Mouse (Mus musculus) CH12.LX (cell line): Measurements from ENCODE around the gene Lhfp. TPM values are rescaled to one million over a fixed set of nuclear protein-coding genes. Genes with fewer than 3 reads are reported as not detected.

ENCODE experiments used
- DNase-seq: peaks from one replicate; pipeline ENCODE4 v3.0.0-alpha.2; 2013; ENCODE audit errors: extremely low read depth
- H3K27ac ChIP-seq: 2 replicates; pipeline ENCODE4 v1.5.1; 2012; ENCODE audit warnings: low read depth, mild to moderate bottlenecking, control low read depth, moderate library complexity; ENCODE audit not compliant: insufficient read depth
- H3K27me3 ChIP-seq: replicated peaks from 2 replicates; pipeline ENCODE3; 2012; ENCODE audit warnings: inconsistent platforms
- H3K36me3 ChIP-seq, 2 experiments: replicated peaks in 1 of 2; 2 replicates each; pipeline versions ENCODE3 to v1.6.1; 2012; ENCODE audit warnings: inconsistent platforms in 1 of 2, low read length in 1 of 2, mild to moderate bottlenecking in 1 of 2, mixed read lengths in 1 of 2, moderate library complexity in 1 of 2; ENCODE audit not compliant: control insufficient read depth in 1 of 2, insufficient read depth in 1 of 2
- H3K4me1 ChIP-seq, 2 experiments: 2 replicates each; pipeline ENCODE4 v1.6.1; 2012; ENCODE audit warnings: inconsistent platforms in 1 of 2, moderate library complexity in 1 of 2; ENCODE audit not compliant: insufficient read depth in 2 of 2, control insufficient read depth in 1 of 2
- H3K4me2 ChIP-seq: 2 replicates; pipeline ENCODE4 v1.6.1; 2012; ENCODE audit warnings: low read depth, mild to moderate bottlenecking, control low read depth; ENCODE audit not compliant: poor library complexity, insufficient read depth, severe bottlenecking
- H3K4me3 ChIP-seq, 3 experiments: fragments of 150-350 bp in 1 of 3; sonication (generic) in 1 of 3; replicated peaks in 1 of 3; 2 replicates each; pipeline versions ENCODE3 to v1.5.1; 2011 to 2012; ENCODE audit warnings: low read depth in 2 of 3, low read length in 2 of 3, mild to moderate bottlenecking in 2 of 3, moderate library complexity in 2 of 3, control low read depth in 1 of 3, improper control_type of control experiment in 1 of 3, inconsistent platforms in 1 of 3, mixed read lengths in 1 of 3; ENCODE audit not compliant: poor library complexity in 1 of 3
- H3K79me2 ChIP-seq: replicated peaks from 2 replicates; pipeline ENCODE4 v1.6.1; 2012; ENCODE audit warnings: mild to moderate bottlenecking, moderate library complexity; ENCODE audit not compliant: control insufficient read depth, poor library complexity, insufficient read depth, severe bottlenecking; ENCODE audit errors: extremely low read depth
- H3K9ac ChIP-seq: 2 replicates; pipeline ENCODE4 v1.6.1; 2012; ENCODE audit warnings: low read depth, mild to moderate bottlenecking, control low read depth, moderate library complexity; ENCODE audit not compliant: insufficient read depth
- H3K9me3 ChIP-seq: replicated peaks from 2 replicates; pipeline ENCODE3; 2012; ENCODE audit warnings: low read length, inconsistent platforms, mixed read lengths
- BHLHE40 ChIP-seq: IDR thresholded peaks from 2 replicates; pipeline ENCODE4 v1.6.1; 2011; ENCODE audit warnings: mild to moderate bottlenecking, low read depth, low read length, improper control_type of control experiment
- CHD2 ChIP-seq: IDR thresholded peaks from 2 replicates; pipeline ENCODE4 v1.6.1; 2011; ENCODE audit warnings: low read length, improper control_type of control experiment
- CTCF ChIP-seq, 2 experiments: IDR thresholded peaks in 1 of 2; conservative IDR thresholded peaks in 1 of 2; 2 replicates each; pipeline ENCODE4 v1.5.1; 2011 to 2012; ENCODE audit warnings: low read depth in 2 of 2, low read length in 2 of 2, improper control_type of control experiment in 1 of 2, inconsistent platforms in 1 of 2, mild to moderate bottlenecking in 1 of 2, moderate library complexity in 1 of 2
- ELF1 ChIP-seq: IDR thresholded peaks from 2 replicates; pipeline ENCODE4 v1.6.1; 2014; ENCODE audit warnings: low read depth, mild to moderate bottlenecking, inconsistent platforms, low read length, improper control_type of control experiment
- EP300 ChIP-seq: IDR thresholded peaks from 2 replicates; pipeline ENCODE4 v1.6.1; 2011; ENCODE audit warnings: low read length, improper control_type of control experiment
- ETS1 ChIP-seq: conservative IDR thresholded peaks from 2 replicates; pipeline ENCODE4 v1.6.1; 2012; ENCODE audit warnings: low read depth, mild to moderate bottlenecking, inconsistent platforms, low read length, improper control_type of control experiment, moderate library complexity
- GABPA ChIP-seq: IDR thresholded peaks from 2 replicates; pipeline ENCODE4 v1.6.1; 2012; ENCODE audit warnings: low read depth, low read length, improper control_type of control experiment, inconsistent platforms; ENCODE audit not compliant: insufficient replicate concordance
- IRF4 ChIP-seq: IDR thresholded peaks from 2 replicates; pipeline ENCODE4 v1.6.1; 2014; ENCODE audit warnings: low read depth, mild to moderate bottlenecking, inconsistent platforms, low read length, improper control_type of control experiment
- JUND ChIP-seq: conservative IDR thresholded peaks from 2 replicates; pipeline ENCODE4 v1.6.1; 2011; ENCODE audit warnings: low read depth, low read length, improper control_type of control experiment
- KAT2A ChIP-seq: IDR thresholded peaks from 2 replicates; pipeline ENCODE4 v1.6.1; 2012; ENCODE audit warnings: low read length, improper control_type of control experiment, inconsistent platforms; ENCODE audit not compliant: insufficient replicate concordance
- MAFK ChIP-seq: IDR thresholded peaks from 2 replicates; pipeline ENCODE4 v1.6.1; 2011; ENCODE audit warnings: low read length, improper control_type of control experiment; ENCODE audit not compliant: insufficient replicate concordance
- MAX ChIP-seq: IDR thresholded peaks from 2 replicates; pipeline ENCODE4 v1.6.1; 2011; ENCODE audit warnings: low read length, improper control_type of control experiment
- MAZ ChIP-seq: IDR thresholded peaks from 2 replicates; pipeline ENCODE4 v1.6.1; 2012; ENCODE audit warnings: low read depth, mild to moderate bottlenecking, inconsistent platforms, low read length, improper control_type of control experiment, moderate library complexity
- MEF2A ChIP-seq: IDR thresholded peaks from 2 replicates; pipeline ENCODE4 v1.6.1; 2014; ENCODE audit warnings: low read depth, mild to moderate bottlenecking, inconsistent platforms, low read length, improper control_type of control experiment, borderline replicate concordance
- MXI1 ChIP-seq: IDR thresholded peaks from 2 replicates; pipeline ENCODE4 v1.6.1; 2011; ENCODE audit warnings: mild to moderate bottlenecking, low read depth, low read length, improper control_type of control experiment
- MYC ChIP-seq: IDR thresholded peaks from 2 replicates; pipeline ENCODE4 v1.6.1; 2011; ENCODE audit warnings: low read depth, mild to moderate bottlenecking, improper control_type of control experiment, low read length
- NELFE ChIP-seq: IDR thresholded peaks from 2 replicates; pipeline ENCODE4 v1.6.1; 2011; ENCODE audit warnings: low read depth, low read length, improper control_type of control experiment
- NRF1 ChIP-seq: IDR thresholded peaks from 2 replicates; pipeline ENCODE4 v1.6.1; 2014; ENCODE audit warnings: low read depth, mild to moderate bottlenecking, inconsistent platforms, low read length, improper control_type of control experiment, moderate library complexity
- PAX5 ChIP-seq: IDR thresholded peaks from 2 replicates; pipeline ENCODE4 v1.6.1; 2012; ENCODE audit warnings: low read length, inconsistent platforms, mixed read lengths
- POLR2A ChIP-seq: IDR thresholded peaks from 2 replicates; pipeline ENCODE4 v1.6.1; 2011; ENCODE audit warnings: low read depth, mild to moderate bottlenecking, improper control_type of control experiment, low read length
- RAD21 ChIP-seq: IDR thresholded peaks from 2 replicates; pipeline ENCODE4 v1.6.1; 2011; ENCODE audit warnings: low read depth, mild to moderate bottlenecking, low read length, improper control_type of control experiment, moderate library complexity
- RCOR1 ChIP-seq: conservative IDR thresholded peaks from 2 replicates; pipeline ENCODE4 v1.6.1; 2012; ENCODE audit warnings: low read depth, mild to moderate bottlenecking, inconsistent platforms, low read length, improper control_type of control experiment
- SIN3A ChIP-seq: IDR thresholded peaks from 2 replicates; pipeline ENCODE4 v1.6.1; 2012; ENCODE audit warnings: low read length, improper control_type of control experiment, inconsistent platforms
- TBP ChIP-seq: conservative IDR thresholded peaks from 2 replicates; pipeline ENCODE4 v1.6.1; 2011; ENCODE audit warnings: low read depth, low read length, improper control_type of control experiment
- TCF12 ChIP-seq: IDR thresholded peaks from 2 replicates; pipeline ENCODE4 v1.6.1; 2014; ENCODE audit warnings: low read depth, mild to moderate bottlenecking, inconsistent platforms, low read length, improper control_type of control experiment
- USF1 ChIP-seq: IDR thresholded peaks from 2 replicates; pipeline ENCODE4 v1.6.1; 2014; ENCODE audit warnings: low read depth, mild to moderate bottlenecking, inconsistent platforms, low read length, improper control_type of control experiment
- ZC3H11A ChIP-seq: IDR thresholded peaks from 2 replicates; pipeline ENCODE4 v1.6.1; 2012; ENCODE audit warnings: low read depth, mild to moderate bottlenecking, inconsistent platforms, low read length, improper control_type of control experiment
- ZMIZ1 ChIP-seq: IDR thresholded peaks from 2 replicates; pipeline ENCODE4 v1.6.1; 2012; ENCODE audit warnings: low read depth, mild to moderate bottlenecking, inconsistent platforms, low read length, improper control_type of control experiment
- dilution Hi-C: fragments of 300-500 bp; cut with MboI; formaldehyde crosslinking; loops from 2 replicates; pipeline ENCODE4 v1.14.3; 2020; ENCODE audit warnings: low sequenced_read_pairs; ENCODE audit not compliant: extremely low pct_unique_long_range_greater_than_20kb, extremely low pct_ligation_motif_present
- in situ Hi-C: fragments of 300-500 bp; cut with MboI; formaldehyde crosslinking; loops from 3 replicates; pipeline ENCODE4 v1.14.3; 2019; ENCODE audit warnings: low sequenced_read_pairs, low pct_ligation_motif_present, low pct_unique_long_range_greater_than_20kb, mixed read lengths
- polyA plus RNA-seq: library from polyadenylated mRNA; unstranded; fragments of >175 nt; gene quantifications from 2 replicates; pipeline ENCODE4 v1.2.1, GENCODE M21; 2012; ENCODE audit warnings: low read depth; ENCODE audit not compliant: insufficient read length
- total RNA-seq, 2 experiments: library from RNA; depleted of rRNA; stranded (reverse); fragments of 300-350 nt in 1 of 2; fragments of >200 nt in 1 of 2; gene quantifications; 2 replicates each; pipeline ENCODE4 v1.2.3; 2012 to 2014

The Lhfp gene
- total and polyA plus RNA-seq, 3 experiments: not detected

DNA sequence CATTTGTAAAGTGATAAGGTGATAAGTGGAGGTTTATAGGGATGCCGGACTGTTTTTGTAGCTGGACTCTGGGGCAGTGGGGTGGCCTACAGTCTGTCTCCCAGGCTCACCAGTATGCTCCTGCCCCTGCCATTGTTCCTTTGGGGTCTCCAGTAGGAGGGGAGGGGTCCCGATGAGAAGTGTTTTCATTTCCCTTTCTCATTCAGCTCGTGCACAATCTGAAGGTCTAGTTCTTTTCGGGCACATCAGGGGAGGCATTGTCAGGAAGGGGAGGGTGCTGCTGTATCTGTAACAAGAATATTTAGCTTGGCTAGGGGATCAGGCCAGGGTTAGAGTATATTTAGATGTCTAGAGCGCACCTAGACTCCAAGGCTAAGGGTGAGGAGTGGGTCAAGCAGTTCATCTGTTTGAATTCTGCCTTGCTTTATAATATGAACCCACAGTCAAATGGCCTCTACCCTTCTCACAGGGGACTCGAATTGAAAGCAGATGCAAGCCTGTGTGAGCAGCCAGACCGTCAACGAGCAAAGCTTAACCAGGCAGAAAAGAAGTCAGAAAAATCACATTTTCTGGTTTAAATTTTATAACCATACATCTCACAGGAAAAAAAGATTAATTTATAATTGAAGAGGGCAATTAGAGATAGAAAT is 46.0 kb downstream of the Lhfp start:
- Histone ChIP-seq H3K9me3 (no peaks in the 10 kb centered on the region), H3K36me3 (no peaks in the 10 kb centered on the region), H3K4me2 (no peak overlapping the region), H3K27me3 (no peaks in the 10 kb centered on the region), H3K9ac (no peak overlapping the region), H3K79me2 (no peaks in the 10 kb centered on the region), H3K4me3 (no peak overlapping the region), H3K4me1 (peaks cover 3 to 4% of the 10 kb centered on the region in 2 experiments; a peak in 2 of 4 replicates), H3K27ac (no peak overlapping the region)
- DNase-seq: no peak
- in situ Hi-C loops (no loop called here), dilution Hi-C loops (no loop called here)
- TF ChIP-seq PAX5 (no peak), BHLHE40 (no peak), JUND (no peak), RAD21 (no peak), NRF1 (no peak), MAFK (no peak), CHD2 (no peak), ETS1 (no peak), MAZ (no peak), NELFE (no peak), POLR2A (no peak), ELF1 (no peak), EP300 (no peak), MAX (no peak), ZMIZ1 (no peak), CTCF (conservative IDR thresholded peaks at IDR 0.05 in 1 of 2, IDR thresholded peaks at IDR 0.05 in 1 of 2; ENCODE audit: low read depth in 2 of 2, low read length in 2 of 2) (no peak), MXI1 (no peak), RCOR1 (no peak), SIN3A (no peak), IRF4 (no peak)

DNA sequence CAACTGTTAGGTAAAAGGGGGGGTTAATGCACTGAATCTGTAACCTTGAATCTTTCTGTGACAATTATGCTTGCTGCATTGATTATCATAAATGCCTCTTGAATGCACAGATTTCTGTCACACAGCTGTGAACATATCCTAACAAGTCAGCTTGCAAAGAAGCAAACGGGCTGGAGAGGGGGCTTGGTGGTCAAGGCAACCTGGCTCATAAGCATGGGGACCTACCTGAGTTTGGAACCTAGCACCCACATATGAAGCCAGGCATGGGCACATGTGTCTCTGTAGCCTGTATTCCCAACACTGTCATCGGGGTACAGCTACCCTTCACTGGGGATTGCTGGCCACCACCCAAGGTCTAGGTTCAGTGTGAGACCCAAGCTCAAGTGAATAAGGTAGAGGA is 48.6 kb downstream of the Lhfp start:
- no peak overlapping the region for H3K27ac ChIP-seq
- H3K36me3 ChIP-seq: no peaks in the 10 kb centered on the region
- H3K27me3 ChIP-seq: no peaks in the 10 kb centered on the region
- dilution Hi-C loops (no loop called here), in situ Hi-C loops (no loop called here)
- no peak overlapping the region for H3K4me2 ChIP-seq
- no peak for TF ChIP-seq ZC3H11A
- no peak for TF ChIP-seq MYC
- TF ChIP-seq CHD2: no peak
- no peak for TF ChIP-seq TBP
- TF ChIP-seq TCF12: no peak
- no peak for TF ChIP-seq MAFK
- no peak for TF ChIP-seq GABPA
- no peak for TF ChIP-seq USF1
- no peak for TF ChIP-seq MEF2A
- TF ChIP-seq KAT2A: no peak
- no peaks in the 10 kb centered on the region for H3K79me2 ChIP-seq
- no peak overlapping the region for H3K9ac ChIP-seq
- no peak overlapping the region for H3K4me3 ChIP-seq
- peaks cover 1 to 4% of the 10 kb centered on the region in 2 experiments; a peak in 2 of 4 replicates for H3K4me1 ChIP-seq
- no peaks in the 10 kb centered on the region for H3K9me3 ChIP-seq
- no peak for DNase-seq
